8 mouse cellular contexts compared by ENCODE assay signal in the genomic region with DNA sequence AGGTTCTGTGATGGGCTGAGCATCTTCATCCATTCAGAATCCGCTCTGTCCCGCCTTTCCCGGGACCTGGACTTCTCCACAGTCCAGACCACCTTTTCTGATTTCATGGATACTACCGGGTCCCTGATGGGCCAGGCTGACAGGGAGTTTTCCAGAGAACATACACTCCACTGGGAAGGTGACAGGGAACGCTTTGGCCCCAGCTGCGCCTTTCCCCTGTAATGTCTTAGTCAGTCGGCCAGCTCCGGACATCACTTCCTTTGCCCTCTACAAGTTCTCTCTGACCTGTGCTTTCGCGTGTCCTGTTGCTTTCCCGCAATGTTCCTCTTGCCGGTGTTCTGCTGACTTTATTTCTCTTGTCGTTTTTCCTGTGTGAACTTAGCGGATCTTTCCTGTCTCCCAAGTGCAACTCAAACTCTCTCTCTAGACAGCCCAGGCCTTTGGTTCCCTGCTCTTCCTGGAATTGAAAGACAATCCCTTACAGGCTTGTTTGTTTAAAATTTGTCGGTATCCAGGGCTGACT. TPM values are rescaled to one million over a fixed set of nuclear protein-coding genes. Genes with fewer than 3 reads are reported as not detected.
DNase-seq lines count a peak whose midpoint lies in the region; ATAC-seq and TF ChIP-seq lines count a peak whose summit lies in the region.

No protein-coding gene starts in this region.

- H3K36me3 ChIP-seq in C2C12 (ENCODE audit: control insufficient read depth, insufficient read depth) (peaks cover 3% of the 10 kb centered on the region), MEL (ENCODE audit: control insufficient read depth in 1 of 2, insufficient read depth in 2 of 2, low read length in 2 of 2) (peaks cover 0 to 22% of the 10 kb centered on the region in 2 experiments; a peak in 2 of 4 replicates)
- H3K36me3 ChIP-seq in embryonic facial prominence, embryonic 15.5 days, result peaks cover 6% of the 10 kb centered on the region
- peaks cover 11% of the 10 kb centered on the region for H3K36me3 ChIP-seq in heart, embryonic 16.5 days (ENCODE audit: control insufficient read depth, insufficient read depth)

- H3K9me3 ChIP-seq in MEL (replicated peaks; ENCODE audit: insufficient read depth, low read length), result no peaks in the 10 kb centered on the region
- H3K9me3 ChIP-seq in embryonic facial prominence, embryonic 15.5 days (replicated peaks), result no peaks in the 10 kb centered on the region
- no peaks in the 10 kb centered on the region; the same call in 1 of the 2 replicates for H3K9me3 ChIP-seq in heart, embryonic 16.5 days (replicated peaks; ENCODE audit: control insufficient read depth, low read length)

- peak overlapping the region; percentile 55 for H3K4me2 ChIP-seq in embryonic facial prominence, embryonic 15.5 days (replicated peaks)
- peak overlapping the region; percentile 92 for H3K4me2 ChIP-seq in heart, embryonic 16.5 days (ENCODE audit: low read depth, low read length)

- 4% methylated on average over 15 of the region's 15 CpGs for WGBS in embryonic facial prominence, embryonic 15.5 days
- 3% methylated on average over 15 of the region's 15 CpGs for WGBS in heart, embryonic 16.5 days

- H3ac ChIP-seq in C2C12 (ENCODE audit: control insufficient read depth, insufficient read length, low read depth), result peak overlapping the region; percentile 75

- peak overlapping the region; percentile 87 for H3K9ac ChIP-seq in MEL (ENCODE audit: control insufficient read depth, low read depth, low read length, poor library complexity, severe bottlenecking)
- H3K9ac ChIP-seq in embryonic facial prominence, embryonic 15.5 days, result peak overlapping the region; percentile 66
- H3K9ac ChIP-seq in heart, embryonic 16.5 days (ENCODE audit: low read length), result peak overlapping the region; percentile 92

- TF ChIP-seq POLR2A in MEL (IDR thresholded peaks at IDR 0.05; ENCODE audit: control insufficient read depth in 1 of 2, insufficient read depth in 1 of 2, low read depth in 1 of 2, low read length in 2 of 2, poor library complexity in 1 of 2), result no peak

- no peak for TF ChIP-seq CTCF in C2C12 (IDR thresholded peaks at IDR 0.05; ENCODE audit: control insufficient read depth, insufficient read depth, insufficient read length)
- TF ChIP-seq CTCF in MEL (IDR thresholded peaks at IDR 0.05 in 2 of 3, conservative IDR thresholded peaks at IDR 0.05 in 1 of 3; ENCODE audit: control insufficient read depth in 1 of 3, insufficient read depth in 1 of 3, low read depth in 2 of 3, low read length in 3 of 3, poor library complexity in 1 of 3, severe bottlenecking in 1 of 3), result no peak

- peak; percentile 57 for DNase-seq in MEL (ENCODE audit: low read depth, low spot score)
- peak; percentile 43 to 50 for DNase-seq in kidney, postnatal 36 days
- no peak for DNase-seq in retina, postnatal 1 day
- no peak for DNase-seq in B cell, adult 2 months

- H3K4me3 ChIP-seq in C2C12 (ENCODE audit: insufficient read depth, poor library complexity, severe bottlenecking) (peak overlapping the region; percentile 65), MEL (ENCODE audit: control insufficient read depth in 1 of 2, insufficient read depth in 1 of 2, low read depth in 2 of 2, low read length in 2 of 2) (peak overlapping the region; percentile 79 to 85)
- peak overlapping the region; percentile 81 for H3K4me3 ChIP-seq in embryonic facial prominence, embryonic 15.5 days (replicated peaks)
- H3K4me3 ChIP-seq in heart, embryonic 16.5 days (ENCODE audit: low read length), result peak overlapping the region; percentile 91

- H3K79me3 ChIP-seq in C2C12 (ENCODE audit: low read depth), result peaks cover 17% of the 10 kb centered on the region

- TF ChIP-seq EP300 in MEL (IDR thresholded peaks at IDR 0.05; ENCODE audit: low read depth in 1 of 2, low read length in 2 of 2), result no peak

- no peaks in the 10 kb centered on the region for H3K27me3 ChIP-seq in C2C12 (ENCODE audit: control insufficient read depth, insufficient read depth, insufficient read length)
- no peaks in the 10 kb centered on the region for H3K27me3 ChIP-seq in MEL (ENCODE audit: control insufficient read depth in 1 of 2, insufficient read depth in 2 of 2, low read length in 2 of 2)
- no peaks in the 10 kb centered on the region for H3K27me3 ChIP-seq in embryonic facial prominence, embryonic 15.5 days
- no peaks in the 10 kb centered on the region for H3K27me3 ChIP-seq in heart, embryonic 16.5 days (ENCODE audit: control insufficient read depth, insufficient read depth, low read length)

- H3K79me2 ChIP-seq in C2C12 (ENCODE audit: control insufficient read depth, insufficient read depth), result peaks cover 31% of the 10 kb centered on the region
- peaks cover 23% of the 10 kb centered on the region for H3K79me2 ChIP-seq in MEL (ENCODE audit: control insufficient read depth, insufficient read depth, low read length, poor library complexity)

- ATAC-seq in embryonic facial prominence, embryonic 15.5 days (ENCODE audit: insufficient number of reproducible peaks, low FRiP score, low TSS enrichment, low read depth), result no peak
- ATAC-seq in heart, embryonic 16.5 days (replicated peaks; ENCODE audit: extremely low read depth, insufficient read depth, low FRiP score), result peak; percentile 28; the same call in 1 of the 2 replicates
- peak; percentile 18; the same call in 1 of the 2 replicates for ATAC-seq in megakaryocyte, adult 5-6 weeks (ENCODE audit: poor library complexity, severe bottlenecking)

- H3K27ac ChIP-seq in MEL (ENCODE audit: control insufficient read depth, low read depth, low read length), result peak overlapping the region; percentile 80
- peak overlapping the region; percentile 78 for H3K27ac ChIP-seq in embryonic facial prominence, embryonic 15.5 days (replicated peaks)
- peak overlapping the region; percentile 77 for H3K27ac ChIP-seq in heart, embryonic 16.5 days (ENCODE audit: low read length)

- no peak for TF ChIP-seq RAD21 in MEL (IDR thresholded peaks at IDR 0.05; ENCODE audit: low read depth, low read length)

- peaks cover 15 to 28% of the 10 kb centered on the region in 2 experiments for H3K4me1 ChIP-seq in MEL (ENCODE audit: control insufficient read depth in 1 of 2, insufficient read depth in 2 of 2, low read length in 2 of 2)
- 0 out of 2 replicates have a peak, but pooled peaks cover 10% of the 10 kb centered on the region for H3K4me1 ChIP-seq in embryonic facial prominence, embryonic 15.5 days
- H3K4me1 ChIP-seq in heart, embryonic 16.5 days (ENCODE audit: control insufficient read depth, insufficient read depth, low read length), result peaks cover 17% of the 10 kb centered on the region

TF ChIP-seq in C2C12, 6 proteins besides CTCF, POLR2A, EP300 and RAD21:
- TF ChIP-seq FOSL1 (IDR thresholded peaks at IDR 0.05; ENCODE audit: insufficient read depth, low read length, poor library complexity, severe bottlenecking) (no peak), MAX (IDR thresholded peaks at IDR 0.05) (no peak), MYOG (IDR thresholded peaks at IDR 0.05; ENCODE audit: control insufficient read depth, extremely low read depth, insufficient read length) (no peak), CEBPB (IDR thresholded peaks at IDR 0.05; ENCODE audit: low read depth) (no peak), MYOD1 (IDR thresholded peaks at IDR 0.05; ENCODE audit: control insufficient read depth, insufficient read length, low read depth) (no peak), USF1 (IDR thresholded peaks at IDR 0.05; ENCODE audit: low read depth) (no peak)

TF ChIP-seq in MEL, 35 proteins besides CTCF, POLR2A, EP300 and RAD21:
- TF ChIP-seq SIN3A (IDR thresholded peaks at IDR 0.05; ENCODE audit: low read length) (0 out of 2 replicates have a peak, but pooled peaks have one; percentile 33), MAZ (IDR thresholded peaks at IDR 0.05; ENCODE audit: low read depth, low read length) (no peak), MYC (IDR thresholded peaks at IDR 0.05; ENCODE audit: low read depth, low read length) (no peak), CHD1 (IDR thresholded peaks at IDR 0.05; ENCODE audit: low read depth, low read length) (0 out of 2 replicates have a peak, but pooled peaks have one; percentile 11)

RNA-seq across cellular contexts. Expression of a gene that starts 0.7 kb away (rescaled TPM):
- 22.6 TPM for polyA plus RNA-seq in C2C12 (2012; fragmentation: generic; extraction: Trizol)
- 22.0 and 24.1 TPM in 2 replicates for total RNA-seq in MEL (2012; rRNA removed)
- 10 to 100 TPM in 1 of 2 experiments, not detected in 1; 64.0 TPM for polyA plus RNA-seq in MEL (2012; ENCODE audit: insufficient read depth in 1 of 2, insufficient read length in 2 of 2, low read depth in 1 of 2, low replicate concordance in 2 of 2, missing spikeins in 1 of 2)
- 30.7 and 31.6 TPM in 2 replicates for polyA plus RNA-seq in embryonic facial prominence, embryonic 15.5 days (2015; fragmentation: Nextera tagmentation; extraction: Ambion mirVana)
- 15.0 and 17.0 TPM in 2 replicates for polyA plus RNA-seq in heart, embryonic 16.5 days (2015; fragmentation: Nextera tagmentation; extraction: Ambion mirVana)
- 42.4 and 53.4 TPM in 2 replicates for total RNA-seq in megakaryocyte, adult 5-6 weeks (2015)
- total RNA-seq in megakaryocyte, adult 5-6 weeks (2017), result 40.5 and 41.3 TPM in 2 replicates

Comparison
In these comparisons a context has a peak if more than half of its experiments do, and no peak if none do; other contexts are left out.
1. DNase-seq: peak in MEL (single experiment) and kidney, postnatal 36 days (2 of 2); none in retina, postnatal 1 day (single experiment) and B cell, adult 2 months (0 of 2).
2. Peak in every context shown above with its lines, with median percentiles within 50 percentile points of each other: H3K4me3 ChIP-seq, H3K27ac ChIP-seq and H3K9ac ChIP-seq.